Mouse (Mus musculus) lung, postnatal 0 days (tissue): ENCODE data around the gene Zfp276.

Experiments used
- CTCF ChIP-seq: IDR thresholded peaks from 2 replicates; pipeline ENCODE4 v1.5.1; 2016; ENCODE audit warnings: antibody characterized with exemption, mild to moderate bottlenecking
- EP300 ChIP-seq: IDR thresholded peaks from 2 replicates; pipeline ENCODE4 v1.6.1; 2016; ENCODE audit warnings: antibody characterized with exemption, mild to moderate bottlenecking, control low read depth

- no peak for TF ChIP-seq CTCF
- no peak for TF ChIP-seq EP300
These were observed 20.2 kb upstream of the Zfp276 start for GRCm38 (mm10) chr8:123233760-123234159.
